Mouse (Mus musculus) lung, embryonic 14.5 days (tissue): ENCODE data around the gene Il20ra. TPM values are rescaled to one million over a fixed set of nuclear protein-coding genes. Genes with fewer than 3 reads are reported as not detected.

Source experiments
- ATAC-seq: fragments of 200-750 bp; cut with Nextera tagmentation; 2 replicates; pipeline ENCODE4 v1.8.0; 2017; ENCODE audit warnings: mild to moderate bottlenecking, moderate TSS enrichment, moderate library complexity; ENCODE audit not compliant: insufficient read depth
- DNase-seq: peaks from one replicate; pipeline ENCODE4 v3.0.0-alpha.2; 2015
- H3K27ac ChIP-seq: fragments of 300-500 bp; sonication (generic); 2 replicates; pipeline ENCODE4 v1.5.1; 2014; ENCODE audit warnings: low read depth, mild to moderate bottlenecking, moderate library complexity
- H3K27me3 ChIP-seq: fragments of 300-500 bp; sonication (generic); 2 replicates; pipeline ENCODE4 v1.6.1; 2014; ENCODE audit warnings: low read length, control low read depth; ENCODE audit not compliant: insufficient read depth
- H3K36me3 ChIP-seq: fragments of 300-500 bp; sonication (generic); 2 replicates; pipeline ENCODE4 v1.6.1; 2014; ENCODE audit warnings: control low read depth; ENCODE audit not compliant: insufficient read depth
- H3K4me1 ChIP-seq: fragments of 300-500 bp; sonication (generic); 2 replicates; pipeline ENCODE4 v1.6.1; 2014; ENCODE audit warnings: antibody characterized with exemption, control low read depth; ENCODE audit not compliant: insufficient read depth
- H3K4me2 ChIP-seq: fragments of 300-500 bp; sonication (generic); 2 replicates; pipeline ENCODE4 v1.6.1; 2014; ENCODE audit warnings: mild to moderate bottlenecking
- H3K4me3 ChIP-seq: fragments of 300-500 bp; sonication (generic); 2 replicates; pipeline ENCODE4 v1.5.1; 2014; ENCODE audit warnings: low read depth, low read length
- H3K9ac ChIP-seq: fragments of 300-500 bp; sonication (generic); 2 replicates; pipeline ENCODE4 v1.6.1; 2014
- H3K9me3 ChIP-seq: fragments of 300-500 bp; sonication (generic); 2 replicates; pipeline ENCODE4 v1.6.1; 2016; ENCODE audit warnings: low read depth, low read length, control low read depth
- CTCF ChIP-seq: IDR thresholded peaks from 2 replicates; pipeline ENCODE4 v1.5.1; 2016; ENCODE audit warnings: antibody characterized with exemption, low read depth
- WGBS: fragments of 180-500 bp; shearing (Covaris S2); extraction: QIAGEN DNeasy Blood & Tissue Kit; methylation state at CpG from one replicate; pipeline ENCODE4 v1.1.7; 2014; 5-methylcytosine and 5-hydroxymethylcytosine counted together
- polyA plus RNA-seq: library from polyadenylated mRNA; unstranded; fragments of >200 nt; fragmentation: Nextera tagmentation; extraction: Ambion mirVana; gene quantifications from 2 replicates; pipeline ENCODE4 v1.2.1, GENCODE M21; 2014

The Il20ra gene
- polyA plus RNA-seq, 1 experiment from 2014 or later: 0.20 TPM

DNA sequence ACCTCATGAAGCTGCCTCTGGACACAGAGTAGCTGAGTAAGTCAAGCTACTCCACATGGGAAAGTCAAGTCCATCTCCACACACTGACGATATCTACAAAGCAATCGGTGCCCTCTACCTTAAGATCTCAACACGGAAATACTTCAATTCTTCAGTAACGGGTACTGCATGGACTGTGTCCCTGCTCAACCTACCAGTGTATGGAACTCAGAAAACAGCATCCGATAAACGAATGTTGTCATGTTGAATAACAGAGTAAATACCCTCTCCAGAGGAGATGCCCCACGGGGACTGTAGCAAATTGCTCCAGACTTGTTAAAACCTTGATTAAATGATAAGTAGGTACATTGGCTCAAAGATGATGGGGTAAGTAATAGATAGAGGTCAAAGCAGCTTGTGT is 20.0 kb upstream of the Il20ra start:
- Histone ChIP-seq H3K4me2 (peak overlapping the region; percentile 31; the same call in 1 of the 2 replicates), H3K4me1 (peaks cover 7% of the 10 kb centered on the region; the same call in 1 of the 2 replicates), H3K4me3 (no peak overlapping the region), H3K9me3 (no peaks in the 10 kb centered on the region), H3K36me3 (no peaks in the 10 kb centered on the region), H3K27me3 (no peaks in the 10 kb centered on the region), H3K27ac (peak overlapping the region; percentile 18; the same call in 1 of the 2 replicates), H3K9ac (no peak overlapping the region)
- ATAC-seq (no peak), DNase-seq (no peak)
- WGBS: 82% methylated on average over 7 of the region's 7 CpGs
- TF ChIP-seq CTCF: no peak

GRCm38 (mm10) chr10:19692988-19693387 is 19.4 kb upstream of the Il20ra start:
- Histone ChIP-seq H3K27me3 (no peaks in the 10 kb centered on the region), H3K9ac (no peak overlapping the region), H3K4me3 (no peak overlapping the region), H3K9me3 (no peaks in the 10 kb centered on the region), H3K27ac (no peak overlapping the region), H3K4me2 (no peak overlapping the region), H3K36me3 (no peaks in the 10 kb centered on the region), H3K4me1 (peaks cover 7% of the 10 kb centered on the region; the same call in 1 of the 2 replicates)
- TF ChIP-seq CTCF: peak; percentile 77
- DNase-seq (peak; percentile 84), ATAC-seq (peak; percentile 85; the same call in 1 of the 2 replicates)
- 39% methylated on average over 8 of the region's 8 CpGs for WGBS

- Histone ChIP-seq H3K4me2 (no peak overlapping the region), H3K4me1 (peaks cover 7% of the 10 kb centered on the region; the same call in 1 of the 2 replicates), H3K9me3 (no peaks in the 10 kb centered on the region), H3K27me3 (no peaks in the 10 kb centered on the region), H3K9ac (no peak overlapping the region), H3K4me3 (no peak overlapping the region), H3K27ac (no peak overlapping the region), H3K36me3 (no peaks in the 10 kb centered on the region)
- DNase-seq (peak; percentile 64), ATAC-seq (no peak)
- peak; percentile 55 for TF ChIP-seq CTCF
- 62% methylated on average over 2 of the region's 2 CpGs for WGBS
Observed at GRCm38 (mm10) chr10:19693629-19694028, 18.7 kb upstream of the Il20ra start.

- no peaks in the 10 kb centered on the region for H3K9me3 ChIP-seq
- H3K4me3 ChIP-seq: no peak overlapping the region
- no peak overlapping the region for H3K27ac ChIP-seq
- H3K27me3 ChIP-seq: no peaks in the 10 kb centered on the region
- H3K9ac ChIP-seq: no peak overlapping the region
- WGBS: 62% methylated on average over 1 of the region's 1 CpGs
- H3K4me2 ChIP-seq: no peak overlapping the region
- ATAC-seq (no peak), DNase-seq (no peak)
- no peaks in the 10 kb centered on the region for H3K4me1 ChIP-seq
- no peaks in the 10 kb centered on the region for H3K36me3 ChIP-seq
- TF ChIP-seq CTCF: no peak
Observed at GRCm38 (mm10) chr10:19699331-19699730, 13.0 kb upstream of the Il20ra start.

- DNase-seq: no peak
- Histone ChIP-seq H3K36me3 (no peaks in the 10 kb centered on the region), H3K27me3 (no peaks in the 10 kb centered on the region), H3K4me1 (no peaks in the 10 kb centered on the region), H3K27ac (no peak overlapping the region), H3K9me3 (no peaks in the 10 kb centered on the region), H3K4me3 (no peak overlapping the region), H3K9ac (no peak overlapping the region), H3K4me2 (no peak overlapping the region)
- no peak for TF ChIP-seq CTCF
- 62% methylated on average over 8 of the region's 8 CpGs for WGBS
- no peak for ATAC-seq
Observed at GRCm38 (mm10) chr10:19704445-19704844, 7.9 kb upstream of the Il20ra start.

DNA sequence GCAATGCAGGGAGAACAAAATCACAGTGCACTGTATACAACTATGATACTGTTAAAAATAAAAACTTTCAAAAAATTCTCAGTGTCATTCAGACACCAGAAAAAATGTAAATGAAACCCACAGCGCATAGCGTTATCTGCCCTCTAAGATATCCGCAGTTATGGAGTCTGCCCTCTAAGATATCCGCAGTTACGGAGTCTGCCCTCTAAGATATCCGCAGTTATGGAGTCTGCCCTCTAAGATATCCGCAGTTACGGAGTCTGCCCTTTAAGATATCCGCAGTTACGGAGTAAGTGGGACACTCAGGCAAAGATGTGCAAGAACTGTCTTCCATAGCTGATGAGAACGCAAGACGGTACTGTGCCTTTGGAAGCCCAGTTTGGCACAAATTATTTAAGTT is 4.6 kb upstream of the Il20ra start:
- Histone ChIP-seq H3K4me2 (no peak overlapping the region), H3K36me3 (no peaks in the 10 kb centered on the region), H3K27me3 (peaks cover 7% of the 10 kb centered on the region; the same call in 1 of the 2 replicates), H3K27ac (no peak overlapping the region), H3K4me3 (no peak overlapping the region), H3K9ac (no peak overlapping the region), H3K9me3 (no peaks in the 10 kb centered on the region), H3K4me1 (no peaks in the 10 kb centered on the region)
- DNase-seq: no peak
- 59% methylated on average over 12 of the region's 12 CpGs for WGBS
- ATAC-seq: no peak
- no peak for TF ChIP-seq CTCF

GRCm38 (mm10) chr10:19708277-19709070 is 3.9 kb upstream of the Il20ra start:
- 53% methylated on average over 12 of the region's 12 CpGs for WGBS
- H3K9me3 ChIP-seq: no peaks in the 10 kb centered on the region
- H3K27ac ChIP-seq: no peak overlapping the region
- no peak overlapping the region for H3K4me2 ChIP-seq
- H3K4me1 ChIP-seq: no peaks in the 10 kb centered on the region
- H3K4me3 ChIP-seq: no peak overlapping the region
- no peaks in the 10 kb centered on the region for H3K36me3 ChIP-seq
- TF ChIP-seq CTCF: peak; percentile 63
- H3K27me3 ChIP-seq: peaks cover 7% of the 10 kb centered on the region; the same call in 1 of the 2 replicates
- ATAC-seq: no peak
- DNase-seq: peak; percentile 72
- no peak overlapping the region for H3K9ac ChIP-seq
